In genomic region chr5:77287901-77288300, GRCm38 (mm10) we compare ENCODE assay signal across 12 mouse cellular contexts.
"Had no signal": no experiment of that assay in that cellular context is flagged by ENCODE, and none has a peak within 500 bp of the region (broad histone marks: within the 10 kb centered on the region; RNA-seq: fewer than 3 reads in every experiment).

No protein-coding gene starts in this region.

- H3K4me3 ChIP-seq: limb, embryonic 12.5 days; liver, embryonic 13.5 days; midbrain, embryonic 13.5 days; neural tube, embryonic 15.5 days had no signal

- H3K9me3 ChIP-seq: liver, embryonic 13.5 days; midbrain, embryonic 13.5 days; neural tube, embryonic 15.5 days had no signal

- H3K4me2 ChIP-seq: limb, embryonic 12.5 days; liver, embryonic 13.5 days; midbrain, embryonic 13.5 days; neural tube, embryonic 15.5 days had no signal

- H3K9ac ChIP-seq: limb, embryonic 12.5 days; liver, embryonic 13.5 days; liver, postnatal 0 days; midbrain, embryonic 13.5 days; neural tube, embryonic 15.5 days had no signal

- ATAC-seq: liver, postnatal 0 days; midbrain, embryonic 13.5 days had no signal

- H3K4me1 ChIP-seq: limb, embryonic 12.5 days; liver, embryonic 13.5 days; neural tube, embryonic 15.5 days had no signal

- H3K27ac ChIP-seq: limb, embryonic 12.5 days; liver, embryonic 13.5 days; midbrain, embryonic 13.5 days; neural tube, embryonic 15.5 days had no signal

- DNase-seq: kidney, postnatal 25 days; layer of hippocampus, adult 9-11 months; layer of hippocampus, postnatal 36 days; liver; liver, embryonic 13.5 days; liver, postnatal 0 days; right cerebral cortex, adult 18-20 months; right cerebral cortex, postnatal 25 days; thymus, postnatal 36 days had no signal

- H3K27me3 ChIP-seq: limb, embryonic 12.5 days; liver, embryonic 13.5 days; midbrain, embryonic 13.5 days; neural tube, embryonic 15.5 days had no signal
